In genomic region chr9:107553541-107554318, GRCm38 (mm10) we compare ENCODE assay signal across 8 mouse cellular contexts. TPM values are rescaled to one million over a fixed set of nuclear protein-coding genes. Genes with fewer than 3 reads are reported as not detected.
A peak's percentile ranks its signal among the peaks of the same experiment; 100 is the strongest.
DNase-seq lines count a peak whose midpoint lies in the region; ATAC-seq and TF ChIP-seq lines count a peak whose summit lies in the region.

No protein-coding gene starts in this region.

- peaks cover 19% of the 10 kb centered on the region for H3K27me3 ChIP-seq in forebrain, postnatal 0 days (ENCODE audit: insufficient read depth, low read length)
- no peaks in the 10 kb centered on the region for H3K27me3 ChIP-seq in limb, embryonic 11.5 days (ENCODE audit: control insufficient read depth, insufficient read depth, low read length)

- peaks cover 18% of the 10 kb centered on the region for H3K36me3 ChIP-seq in forebrain, postnatal 0 days (ENCODE audit: insufficient read depth)
- H3K36me3 ChIP-seq in limb, embryonic 11.5 days (ENCODE audit: control insufficient read depth, insufficient read depth, low read length): peaks cover 13% of the 10 kb centered on the region

- intact Hi-C loops in left cerebral cortex, postnatal 4 days (cut with DNase I): no loop called here

- H3K4me2 ChIP-seq in forebrain, postnatal 0 days (ENCODE audit: low read depth): peak overlapping the region; percentile 87
- H3K4me2 ChIP-seq in limb, embryonic 11.5 days (ENCODE audit: low read depth, severe bottlenecking): peak overlapping the region; percentile 84

- no peaks in the 10 kb centered on the region for H3K9me3 ChIP-seq in forebrain, postnatal 0 days (ENCODE audit: low read length)
- H3K9me3 ChIP-seq in limb, embryonic 11.5 days (ENCODE audit: control insufficient read depth, low read length): no peaks in the 10 kb centered on the region

- H3K4me1 ChIP-seq in forebrain, postnatal 0 days (ENCODE audit: insufficient read depth): peaks cover 28% of the 10 kb centered on the region
- H3K4me1 ChIP-seq in limb, embryonic 11.5 days (ENCODE audit: control insufficient read depth, insufficient read depth, low read length): peaks cover 45% of the 10 kb centered on the region

- peak; percentile 59 for ATAC-seq in forebrain, postnatal 0 days
- peak; percentile 49 for ATAC-seq in limb, embryonic 11.5 days (ENCODE audit: insufficient number of reproducible peaks, low FRiP score, low TSS enrichment, low read depth)

- peak; percentile 38 for DNase-seq in left cerebral cortex, postnatal 4 days
- no peak for DNase-seq in left cerebral cortex, adult 18-20 months (ENCODE audit: low spot score in 2 of 2)
- DNase-seq in adrenal gland, postnatal 25 days: peak; percentile 46
- peak; percentile 26 for DNase-seq in forebrain, postnatal 0 days
- DNase-seq in limb, embryonic 11.5 days (ENCODE audit: low spot score): no peak
- DNase-seq in natural killer cell, adult 2 months (ENCODE audit: low spot score in 2 of 2): peak; percentile 29 to 36
- no peak for DNase-seq in gastrocnemius, adult 18-20 months (ENCODE audit: low spot score)
- no peak for DNase-seq in retina, postnatal 1 day

- H3K27ac ChIP-seq in forebrain, postnatal 0 days (ENCODE audit: low read depth, low read length): peak overlapping the region; percentile 68
- H3K27ac ChIP-seq in limb, embryonic 11.5 days (replicated peaks; ENCODE audit: low read depth, low read length): peak overlapping the region; percentile 87

- H3K4me3 ChIP-seq in forebrain, postnatal 0 days (ENCODE audit: low read depth, low read length): peak overlapping the region; percentile 69
- peak overlapping the region; percentile 78 for H3K4me3 ChIP-seq in limb, embryonic 11.5 days (ENCODE audit: low read depth, low read length)

- no peak for TF ChIP-seq CTCF in forebrain, postnatal 0 days (IDR thresholded peaks at IDR 0.05; ENCODE audit: low read depth)

- 7% methylated on average over 37 of the region's 37 CpGs for WGBS in forebrain, postnatal 0 days
- 4% methylated on average over 37 of the region's 37 CpGs for WGBS in limb, embryonic 11.5 days

- peak overlapping the region; percentile 70 for H3K9ac ChIP-seq in forebrain, postnatal 0 days
- H3K9ac ChIP-seq in limb, embryonic 11.5 days (ENCODE audit: low read length): peak overlapping the region; percentile 49

RNA-seq across cellular contexts. Expression of gene Rassf1, which starts 2.4 kb away (rescaled TPM):
- total RNA-seq in left cerebral cortex, postnatal 4 days (2021): 10 to 100 TPM; 24.9 to 25.4 TPM
- total RNA-seq in left cerebral cortex, adult 18-20 months (2021): 10 to 100 TPM; 19.5 to 20.3 TPM
- total RNA-seq in adrenal gland, postnatal 25 days (2021): 24.7 and 26.6 TPM in 2 replicates
- 21.7 and 25.2 TPM in 2 replicates for total RNA-seq in forebrain, postnatal 0 days (2014; rRNA removed)
- 26.6 and 33.3 TPM in 2 replicates for polyA plus RNA-seq in forebrain, postnatal 0 days (2015; fragmentation: Nextera tagmentation; extraction: Ambion mirVana)
- polyA plus RNA-seq in limb, embryonic 11.5 days (2014; fragmentation: Nextera tagmentation; extraction: Ambion mirVana): 46.7 and 49.3 TPM in 2 replicates
- total RNA-seq in gastrocnemius, adult 18-20 months (2021): 10 to 100 TPM; 11.9 to 13.6 TPM

RNA-seq across cellular contexts. Expression of gene Zmynd10, which starts 6.6 kb away (rescaled TPM):
- 1 to 10 TPM; 3.9 to 4.7 TPM for total RNA-seq in left cerebral cortex, postnatal 4 days (2021)
- 1 to 10 TPM; 6.1 to 7.2 TPM for total RNA-seq in left cerebral cortex, adult 18-20 months (2021)
- 0.39 and 0.67 TPM in 2 replicates for total RNA-seq in adrenal gland, postnatal 25 days (2021)
- total RNA-seq in forebrain, postnatal 0 days (2014; rRNA removed): 6.4 and 11.6 TPM in 2 replicates
- 5.9 and 7.0 TPM in 2 replicates for polyA plus RNA-seq in forebrain, postnatal 0 days (2015; fragmentation: Nextera tagmentation; extraction: Ambion mirVana)
- polyA plus RNA-seq in limb, embryonic 11.5 days (2014; fragmentation: Nextera tagmentation; extraction: Ambion mirVana): 0.79 and 0.95 TPM in 2 replicates
- under 1 TPM; 0.40 to 0.68 TPM for total RNA-seq in gastrocnemius, adult 18-20 months (2021)

RNA-seq across cellular contexts. Expression of gene Tusc2, which starts 9.3 kb away (rescaled TPM):
- total RNA-seq in left cerebral cortex, postnatal 4 days (2021): 10 to 100 TPM; 65.4 to 66.9 TPM
- 100 to 1,000 TPM; 104 to 108 TPM for total RNA-seq in left cerebral cortex, adult 18-20 months (2021)
- 48.2 and 48.4 TPM in 2 replicates for total RNA-seq in adrenal gland, postnatal 25 days (2021)
- 109 and 118 TPM in 2 replicates for total RNA-seq in forebrain, postnatal 0 days (2014; rRNA removed)
- polyA plus RNA-seq in forebrain, postnatal 0 days (2015; fragmentation: Nextera tagmentation; extraction: Ambion mirVana): 128 and 129 TPM in 2 replicates
- polyA plus RNA-seq in limb, embryonic 11.5 days (2014; fragmentation: Nextera tagmentation; extraction: Ambion mirVana): 57.3 and 60.2 TPM in 2 replicates
- total RNA-seq in gastrocnemius, adult 18-20 months (2021): 10 to 100 TPM; 38.7 to 40.9 TPM

RNA-seq across cellular contexts. Expression of gene Nprl2, which starts 11.7 kb away (rescaled TPM):
- 10 to 100 TPM; 35.2 to 38.5 TPM for total RNA-seq in left cerebral cortex, postnatal 4 days (2021)
- 10 to 100 TPM; 42.2 to 43.6 TPM for total RNA-seq in left cerebral cortex, adult 18-20 months (2021)
- total RNA-seq in adrenal gland, postnatal 25 days (2021): 24.9 and 27.3 TPM in 2 replicates
- total RNA-seq in forebrain, postnatal 0 days (2014; rRNA removed): 59.9 and 73.3 TPM in 2 replicates
- polyA plus RNA-seq in forebrain, postnatal 0 days (2015; fragmentation: Nextera tagmentation; extraction: Ambion mirVana): 65.9 and 70.4 TPM in 2 replicates
- polyA plus RNA-seq in limb, embryonic 11.5 days (2014; fragmentation: Nextera tagmentation; extraction: Ambion mirVana): 36.5 and 40.9 TPM in 2 replicates
- total RNA-seq in gastrocnemius, adult 18-20 months (2021): 10 to 100 TPM; 10.7 to 13.7 TPM

RNA-seq across cellular contexts. Expression of gene Cyb561d2, which starts 11.7 kb away (rescaled TPM):
- 10 to 100 TPM; 25.6 to 28.4 TPM for total RNA-seq in left cerebral cortex, postnatal 4 days (2021)
- 10 to 100 TPM; 14.3 to 16.2 TPM for total RNA-seq in left cerebral cortex, adult 18-20 months (2021)
- 20.0 and 27.3 TPM in 2 replicates for total RNA-seq in adrenal gland, postnatal 25 days (2021)
- total RNA-seq in forebrain, postnatal 0 days (2014; rRNA removed): 36.0 and 42.7 TPM in 2 replicates
- 47.0 and 48.3 TPM in 2 replicates for polyA plus RNA-seq in forebrain, postnatal 0 days (2015; fragmentation: Nextera tagmentation; extraction: Ambion mirVana)
- 13.1 and 14.1 TPM in 2 replicates for polyA plus RNA-seq in limb, embryonic 11.5 days (2014; fragmentation: Nextera tagmentation; extraction: Ambion mirVana)
- 1 to 10 TPM; 3.0 to 4.1 TPM for total RNA-seq in gastrocnemius, adult 18-20 months (2021)

Comparison
In these comparisons a context has a peak if more than half of its experiments do, and no peak if none do; other contexts are left out.
1. DNase-seq: peak in left cerebral cortex, postnatal 4 days (single experiment), adrenal gland, postnatal 25 days (single experiment), forebrain, postnatal 0 days (single experiment) and natural killer cell, adult 2 months (2 of 2); none in left cerebral cortex, adult 18-20 months (0 of 2), limb, embryonic 11.5 days (single experiment), gastrocnemius, adult 18-20 months (single experiment) and retina, postnatal 1 day (single experiment).